Mouse (Mus musculus) G1E (cell line): ENCODE data around the gene Stat4.

Source experiments
- CTCF ChIP-seq: IDR thresholded peaks from 2 replicates; pipeline ENCODE4 v1.5.1; 2012; ENCODE audit warnings: low read depth, low read length, inconsistent platforms, mixed read lengths
- GATA1 ChIP-seq: IDR thresholded peaks from 2 replicates; pipeline ENCODE4 v1.6.1; 2012; ENCODE audit warnings: borderline replicate concordance, low read length, inconsistent platforms, mixed read lengths
- TAL1 ChIP-seq: conservative IDR thresholded peaks from 2 replicates; pipeline ENCODE4 v1.6.1; 2012; ENCODE audit warnings: low read depth, low read length, inconsistent platforms, mixed read lengths

- TF ChIP-seq CTCF (no peak), GATA1 (no peak), TAL1 (no peak)
Measured at GRCm38 (mm10) chr1:52154890-52155289, 167.9 kb downstream of the Stat4 start.
